Mouse (Mus musculus) liver, embryonic 14.5 days (tissue): Measurements from ENCODE around the gene Junb.

ENCODE experiments used
- CTCF ChIP-seq: IDR thresholded peaks from 2 replicates; pipeline ENCODE4 v1.5.1; 2016; ENCODE audit warnings: antibody characterized with exemption, low read depth, control low read depth
- EP300 ChIP-seq: IDR thresholded peaks from 2 replicates; pipeline ENCODE4 v1.6.1; 2016; ENCODE audit warnings: antibody characterized with exemption, low read depth

DNA sequence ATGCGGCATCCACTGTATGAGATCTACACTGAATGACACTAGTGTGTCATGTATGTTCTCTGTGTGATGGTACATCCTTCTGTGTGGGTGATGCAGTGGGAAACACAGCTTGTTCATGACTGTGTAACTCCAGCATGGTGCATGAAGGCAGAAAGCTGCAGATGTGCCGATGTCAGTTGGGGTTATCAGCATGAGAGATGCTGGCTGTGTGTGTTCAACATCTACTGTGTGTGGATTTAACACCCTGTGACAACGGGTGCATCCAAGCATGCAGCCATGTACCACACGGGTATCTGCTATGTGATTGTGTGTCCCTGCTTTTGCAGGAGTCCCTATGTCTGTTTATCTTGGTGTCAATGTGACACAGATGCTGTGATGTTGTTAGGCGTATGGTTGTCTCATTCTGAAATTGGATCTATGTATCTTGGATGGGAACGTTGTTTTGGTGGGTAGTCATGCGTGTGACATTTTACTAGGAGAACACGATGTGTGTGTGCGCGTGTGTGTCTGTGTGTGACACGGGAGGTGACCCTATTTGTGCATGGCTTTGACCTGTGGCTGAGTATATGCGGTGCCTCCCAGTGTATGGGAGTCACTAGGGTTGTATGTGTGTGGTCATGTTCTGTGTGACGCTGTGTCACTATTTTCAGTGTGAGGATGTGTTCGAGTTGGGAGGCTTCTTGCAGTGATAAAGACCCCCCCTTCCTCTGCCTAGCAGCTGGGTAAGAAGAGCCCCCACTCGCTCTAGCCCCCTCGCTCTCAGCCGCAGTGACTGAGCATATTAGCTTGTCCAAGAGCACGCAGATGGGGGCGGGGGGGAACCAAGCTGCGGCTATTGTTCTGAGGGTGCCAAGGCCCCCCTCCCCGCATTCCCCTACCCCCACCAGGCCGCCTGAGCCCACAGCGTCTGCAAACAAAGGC, 42.2 kb downstream of the Junb start:
- TF ChIP-seq CTCF (no peak), EP300 (no peak)
